Mouse (Mus musculus) stomach, postnatal 0 days (tissue): ENCODE measurements around the gene Wfdc18.

ENCODE experiments used
- CTCF ChIP-seq: IDR thresholded peaks from 2 replicates; pipeline ENCODE4 v1.5.1; 2016; ENCODE audit warnings: antibody characterized with exemption, low read depth, mild to moderate bottlenecking, moderate library complexity
- EP300 ChIP-seq: optimal IDR thresholded peaks from 2 replicates; pipeline ENCODE3; 2016; ENCODE audit warnings: antibody characterized with exemption

DNA sequence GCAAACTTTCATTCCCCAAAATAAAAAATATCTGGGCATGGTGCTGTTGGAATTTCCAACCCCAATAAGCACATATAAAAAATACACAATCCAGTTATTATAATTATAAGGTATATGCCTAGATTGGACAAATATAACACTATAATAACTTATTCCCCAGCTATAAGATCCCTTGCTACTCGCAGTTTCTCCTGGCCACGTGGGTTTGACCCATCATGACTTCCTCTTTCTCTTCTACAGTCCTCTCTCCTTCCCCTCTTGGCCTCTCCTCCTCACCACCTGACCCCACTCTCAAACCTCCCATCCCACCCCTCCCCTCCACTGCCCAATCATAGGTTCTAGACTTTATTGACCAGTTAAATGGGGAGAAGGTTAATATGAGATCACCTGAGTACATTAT lies 5.1 kb downstream of the Wfdc18 start:
- TF ChIP-seq CTCF (no peak), EP300 (no peak)
